Mouse (Mus musculus): Measurements from ENCODE around the gene Ptpn21.

DNA sequence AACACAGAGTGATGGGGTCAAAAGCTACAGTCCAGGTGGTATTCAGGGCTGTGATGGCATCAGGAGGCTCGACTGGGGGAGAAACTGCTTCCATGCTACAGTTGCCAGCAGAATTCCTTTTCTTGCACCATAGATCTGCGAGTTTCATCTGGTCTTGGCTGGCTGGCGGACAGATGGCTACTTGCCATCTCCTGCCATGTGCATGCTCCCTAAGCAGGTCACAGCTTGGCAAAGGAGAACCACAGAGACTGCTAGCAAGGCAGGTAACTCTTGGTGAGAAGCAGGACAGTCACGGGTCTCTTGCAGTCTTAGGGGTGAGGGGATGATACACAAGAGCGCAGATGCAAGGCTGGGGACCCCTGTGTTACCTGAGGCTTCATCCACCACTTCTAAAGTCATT, 67.3 kb downstream of the Ptpn21 start:
- TF ChIP-seq CTCF (IDR thresholded peaks at IDR 0.05; ENCODE audit: borderline replicate concordance, insufficient read depth, low read depth, low read length) (no peak), POLR2A (IDR thresholded peaks at IDR 0.05; ENCODE audit: borderline replicate concordance, insufficient read depth, low read length) (no peak)
